Comparison of ENCODE assay signal across 8 mouse cellular contexts in genomic region chr4:117914591-117915442, GRCm38 (mm10). TPM values are rescaled to one million over a fixed set of nuclear protein-coding genes. Genes with fewer than 3 reads are reported as not detected.
DNase-seq lines count a peak whose midpoint lies in the region; ATAC-seq and TF ChIP-seq lines count a peak whose summit lies in the region.

Gene Ipo13 (minus strand): TSS chr4:117914999.

- peak within 1 kb of the TSS; percentile 82 for H3K4me3 ChIP-seq in G1E (ENCODE audit: low read depth, low read length)
- H3K4me3 ChIP-seq in forebrain, postnatal 0 days (ENCODE audit: low read depth, low read length), result peak within 1 kb of the TSS; percentile 57
- H3K4me3 ChIP-seq in lung, embryonic 15.5 days, result peak within 1 kb of the TSS; percentile 67

- peak; percentile 96 for DNase-seq in G1E (ENCODE audit: low spot score)
- peak; percentile 91 to 95 for DNase-seq in cerebellum, adult 18-20 months
- peak; percentile 96 for DNase-seq in forebrain, postnatal 0 days
- peak; percentile 92 for DNase-seq in heart, postnatal 4 days
- DNase-seq in layer of hippocampus, adult 8-10 months (ENCODE audit: low spot score in 2 of 2), result peak; percentile 89 to 92
- peak; percentile 79 for DNase-seq in ovary, adult 18-20 months (ENCODE audit: low spot score)
- peak; percentile 93 for DNase-seq in thymus, postnatal 0 days (ENCODE audit: low spot score)

- H3K4me2 ChIP-seq in forebrain, postnatal 0 days (ENCODE audit: low read depth), result peak within 1 kb of the TSS; percentile 100
- peak within 1 kb of the TSS; percentile 98 for H3K4me2 ChIP-seq in lung, embryonic 15.5 days

- ATAC-seq in G1E (ENCODE audit: extremely low read depth, insufficient number of reproducible peaks, low FRiP score, poor library complexity, severe bottlenecking), result peak; percentile 76
- ATAC-seq in forebrain, postnatal 0 days, result peak; percentile 99
- ATAC-seq in lung, embryonic 15.5 days (ENCODE audit: borderline replicate concordance, extremely low read depth, low FRiP score, low TSS enrichment), result peak; percentile 92

- H3K27ac ChIP-seq in forebrain, postnatal 0 days (ENCODE audit: low read depth, low read length), result peak within 1 kb of the TSS; percentile 83
- peak within 1 kb of the TSS; percentile 85 for H3K27ac ChIP-seq in lung, embryonic 15.5 days

- under 1% methylated on average over 61 of the region's 61 CpGs for WGBS in forebrain, postnatal 0 days
- WGBS in lung, embryonic 15.5 days, result under 1% methylated on average over 58 of the region's 61 CpGs

- H3K27me3 ChIP-seq in G1E (ENCODE audit: insufficient read depth, low read length), result 0 out of 2 replicates have a peak, but pooled peaks cover 3% of the 10 kb centered on the region
- H3K27me3 ChIP-seq in forebrain, postnatal 0 days (ENCODE audit: insufficient read depth, low read length), result no peaks in the 10 kb centered on the region
- no peaks in the 10 kb centered on the region for H3K27me3 ChIP-seq in lung, embryonic 15.5 days

- no peaks in the 10 kb centered on the region for H3K9me3 ChIP-seq in G1E (replicated peaks)
- H3K9me3 ChIP-seq in forebrain, postnatal 0 days (ENCODE audit: low read length), result no peaks in the 10 kb centered on the region
- H3K9me3 ChIP-seq in lung, embryonic 15.5 days, result no peaks in the 10 kb centered on the region

- TF ChIP-seq CTCF in G1E (IDR thresholded peaks at IDR 0.05; ENCODE audit: low read depth, low read length), result no peak
- peak; percentile 60 for TF ChIP-seq CTCF in forebrain, postnatal 0 days (IDR thresholded peaks at IDR 0.05; ENCODE audit: low read depth)

- H3K4me1 ChIP-seq in G1E (ENCODE audit: insufficient read depth, low read depth, low read length), result peaks cover 43% of the 10 kb centered on the region
- H3K4me1 ChIP-seq in forebrain, postnatal 0 days (ENCODE audit: insufficient read depth), result peaks cover 24% of the 10 kb centered on the region
- peaks cover 33% of the 10 kb centered on the region for H3K4me1 ChIP-seq in lung, embryonic 15.5 days

- H3K36me3 ChIP-seq in G1E (replicated peaks), result peaks cover 36% of the 10 kb centered on the region
- H3K36me3 ChIP-seq in forebrain, postnatal 0 days (ENCODE audit: insufficient read depth), result peaks cover 16% of the 10 kb centered on the region; the same call in 1 of the 2 replicates
- H3K36me3 ChIP-seq in lung, embryonic 15.5 days, result peaks cover 15% of the 10 kb centered on the region; the same call in 1 of the 2 replicates

- H3K9ac ChIP-seq in forebrain, postnatal 0 days, result peak within 1 kb of the TSS; percentile 65
- peak within 1 kb of the TSS; percentile 70 for H3K9ac ChIP-seq in lung, embryonic 15.5 days

RNA-seq across cellular contexts. Expression of gene Ipo13, which starts in this region (rescaled TPM):
- total RNA-seq in G1E (2014; fragmentation: Nextera tagmentation) (17.9 and 25.1 TPM in 2 replicates), G1E (2017) (7.5 and 8.9 TPM in 2 replicates)
- 14.3 and 18.8 TPM in 2 replicates for polyA plus RNA-seq in G1E (2012)
- total RNA-seq in forebrain, postnatal 0 days (2014; rRNA removed), result 37.9 and 42.9 TPM in 2 replicates
- polyA plus RNA-seq in forebrain, postnatal 0 days (2015; fragmentation: Nextera tagmentation; extraction: Ambion mirVana), result 58.1 and 61.8 TPM in 2 replicates
- 10 to 100 TPM; 49.6 TPM for total RNA-seq in heart, postnatal 4 days (2021)
- 100 to 1,000 TPM; 127 to 140 (median 130) TPM for total RNA-seq in layer of hippocampus, adult 8-10 months (2022)
- polyA plus RNA-seq in lung, embryonic 15.5 days (2015; fragmentation: Nextera tagmentation; extraction: Ambion mirVana), result 37.9 and 41.2 TPM in 2 replicates
- polyA plus RNA-seq in thymus, postnatal 0 days (2015; fragmentation: Nextera tagmentation; extraction: Ambion mirVana), result 22.0 and 25.4 TPM in 2 replicates

Comparison
In these comparisons a context has a peak if more than half of its experiments do, and no peak if none do; other contexts are left out.
1. Peak in every context shown above with its lines: DNase-seq, ATAC-seq, H3K4me3 ChIP-seq and H3K27ac ChIP-seq.